In genomic region chr1:86053198-86053921, GRCm38 (mm10) we compare ENCODE assay signal across 9 mouse cellular contexts. TPM values are rescaled to one million over a fixed set of nuclear protein-coding genes. Genes with fewer than 3 reads are reported as not detected.
DNase-seq lines count a peak whose midpoint lies in the region; ATAC-seq and TF ChIP-seq lines count a peak whose summit lies in the region.
"Had no signal": no experiment of that assay in that cellular context is flagged by ENCODE, and none has a peak within 500 bp of the region (broad histone marks: within the 10 kb centered on the region; RNA-seq: fewer than 3 reads in every experiment).

No protein-coding gene starts in this region.

- no peak overlapping the region for H3K9ac ChIP-seq in limb, embryonic 14.5 days (ENCODE audit: low read depth, low read length, severe bottlenecking)
- H3K9ac ChIP-seq in intestine, embryonic 15.5 days = no peak overlapping the region
- no peak overlapping the region for H3K9ac ChIP-seq in kidney, embryonic 16.5 days (replicated peaks; ENCODE audit: low read length)

- no peaks in the 10 kb centered on the region for H3K9me3 ChIP-seq in limb, embryonic 14.5 days (ENCODE audit: control insufficient read depth, low read length)
- H3K9me3 ChIP-seq in limb, embryonic 10.5 days (replicated peaks) = no peaks in the 10 kb centered on the region
- no peaks in the 10 kb centered on the region for H3K9me3 ChIP-seq in intestine, embryonic 15.5 days
- no peaks in the 10 kb centered on the region for H3K9me3 ChIP-seq in kidney, embryonic 16.5 days (ENCODE audit: low read length)

- TF ChIP-seq CTCF in gastrocnemius, adult 2 months (IDR thresholded peaks at IDR 0.05) = no peak

- no peaks in the 10 kb centered on the region for H3K36me3 ChIP-seq in limb, embryonic 14.5 days (ENCODE audit: control insufficient read depth, insufficient read depth, low read length)
- no peaks in the 10 kb centered on the region for H3K36me3 ChIP-seq in limb, embryonic 10.5 days
- no peaks in the 10 kb centered on the region for H3K36me3 ChIP-seq in intestine, embryonic 15.5 days
- H3K36me3 ChIP-seq in kidney, embryonic 16.5 days (ENCODE audit: insufficient read depth, low read length) = no peaks in the 10 kb centered on the region

- no peak overlapping the region for H3K4me3 ChIP-seq in limb, embryonic 14.5 days (replicated peaks; ENCODE audit: low read length)
- no peak overlapping the region for H3K4me3 ChIP-seq in limb, embryonic 10.5 days
- H3K4me3 ChIP-seq in gastrocnemius, adult 2 months = no peak overlapping the region
- H3K4me3 ChIP-seq in intestine, embryonic 15.5 days (replicated peaks) = no peak overlapping the region
- no peak overlapping the region for H3K4me3 ChIP-seq in kidney, embryonic 16.5 days (ENCODE audit: low read length)
- H3K4me3 ChIP-seq: megakaryocyte, embryonic 14.5 days had no signal

- 0 out of 2 replicates have a peak overlapping the region, but pooled peaks have one; percentile 26 for H3K27ac ChIP-seq in limb, embryonic 14.5 days (replicated peaks; ENCODE audit: low read depth, low read length)
- no peak overlapping the region for H3K27ac ChIP-seq in limb, embryonic 10.5 days
- H3K27ac ChIP-seq in gastrocnemius, adult 2 months = no peak overlapping the region
- no peak overlapping the region for H3K27ac ChIP-seq in intestine, embryonic 15.5 days
- no peak overlapping the region for H3K27ac ChIP-seq in kidney, embryonic 16.5 days (ENCODE audit: low read length)

- no peak for TF ChIP-seq POLR2A in limb, embryonic 14.5 days (IDR thresholded peaks at IDR 0.05; ENCODE audit: borderline replicate concordance, extremely low read depth, insufficient read depth, insufficient read length)

- H3K4me2 ChIP-seq in limb, embryonic 14.5 days (replicated peaks; ENCODE audit: low read depth, low read length, severe bottlenecking) = no peak overlapping the region
- no peak overlapping the region for H3K4me2 ChIP-seq in intestine, embryonic 15.5 days (replicated peaks)
- no peak overlapping the region for H3K4me2 ChIP-seq in kidney, embryonic 16.5 days (replicated peaks; ENCODE audit: low read depth, low read length)

- peaks cover 8% of the 10 kb centered on the region; the same call in 1 of the 2 replicates for H3K27me3 ChIP-seq in limb, embryonic 14.5 days (ENCODE audit: control insufficient read depth, insufficient read depth, low read length)
- H3K27me3 ChIP-seq in limb, embryonic 10.5 days (ENCODE audit: low read depth, poor library complexity, severe bottlenecking) = peaks cover 10% of the 10 kb centered on the region
- H3K27me3 ChIP-seq in intestine, embryonic 15.5 days (replicated peaks) = no peaks in the 10 kb centered on the region
- H3K27me3 ChIP-seq in kidney, embryonic 16.5 days (ENCODE audit: insufficient read depth, low read length) = peaks cover 4% of the 10 kb centered on the region

- no peak for DNase-seq in limb, embryonic 14.5 days (ENCODE audit: low spot score)
- no peak for DNase-seq in limb, embryonic 10.5 days (ENCODE audit: low spot score)
- DNase-seq in cerebellum, adult 11-12 months = peak; percentile 70
- peak; percentile 81 for DNase-seq in gastrocnemius, adult 2 months
- peak; percentile 51 to 68 for DNase-seq in layer of hippocampus, postnatal 25 days (ENCODE audit: extremely low spot score in 1 of 2, low spot score in 1 of 2)
- DNase-seq in skeletal muscle tissue, adult 2 months (ENCODE audit: low read depth, low spot score) = peak; percentile 54

- H3K4me1 ChIP-seq in limb, embryonic 14.5 days (ENCODE audit: control insufficient read depth, insufficient read depth, low read length) = peaks cover 4% of the 10 kb centered on the region; the same call in 1 of the 2 replicates
- H3K4me1 ChIP-seq in limb, embryonic 10.5 days = peaks cover 6% of the 10 kb centered on the region
- no peaks in the 10 kb centered on the region for H3K4me1 ChIP-seq in intestine, embryonic 15.5 days (replicated peaks)
- no peaks in the 10 kb centered on the region for H3K4me1 ChIP-seq in kidney, embryonic 16.5 days (ENCODE audit: insufficient read depth, low read length)
- H3K4me1 ChIP-seq: megakaryocyte, embryonic 14.5 days had no signal

- WGBS in limb, embryonic 14.5 days = 80% methylated on average over 12 of the region's 12 CpGs
- WGBS in limb, embryonic 10.5 days = 90% methylated on average over 12 of the region's 12 CpGs
- WGBS in intestine, embryonic 15.5 days = 80% methylated on average over 12 of the region's 12 CpGs
- WGBS in kidney, embryonic 16.5 days = 84% methylated on average over 12 of the region's 12 CpGs

- peak; percentile 62; the same call in 1 of the 2 replicates for ATAC-seq in limb, embryonic 14.5 days (ENCODE audit: low FRiP score, low read depth)
- ATAC-seq in intestine, embryonic 15.5 days = no peak
- ATAC-seq in kidney, embryonic 16.5 days (ENCODE audit: low FRiP score, low TSS enrichment) = no peak

- intact Hi-C loops in gastrocnemius, adult 2 months (cut with DNase I) = no loop called here

RNA-seq across cellular contexts. Expression of gene 2810459M11Rik, which starts 7.7 kb away (rescaled TPM):
- 0.57 and 0.93 TPM in 2 replicates for polyA plus RNA-seq in limb, embryonic 14.5 days (2012; rRNA removed)
- 0.32 and 0.50 TPM in 2 replicates for polyA plus RNA-seq in limb, embryonic 14.5 days (2014; fragmentation: Nextera tagmentation; extraction: Ambion mirVana)
- 0.19 and 0.28 TPM in 2 replicates for polyA plus RNA-seq in limb, embryonic 10.5 days (2016; fragmentation: Nextera tagmentation; extraction: Ambion mirVana)
- total RNA-seq in gastrocnemius, adult 2 months (2021) = under 1 TPM in 1 of 2 experiments, not detected in 1; 0.10 TPM
- total RNA-seq in layer of hippocampus, postnatal 25 days (2021) = 10 to 100 TPM; 10.2 to 14.4 TPM
- 5.2 and 6.1 TPM in 2 replicates for polyA plus RNA-seq in intestine, embryonic 15.5 days (2015; fragmentation: Nextera tagmentation; extraction: Ambion mirVana)
- 0.71 and 0.94 TPM in 2 replicates for polyA plus RNA-seq in kidney, embryonic 16.5 days (2015; fragmentation: Nextera tagmentation; extraction: Ambion mirVana)

RNA-seq across cellular contexts. Expression of gene Psmd1, which starts 10.8 kb away (rescaled TPM):
- polyA plus RNA-seq in limb, embryonic 14.5 days (2012; rRNA removed) = 73.2 and 79.2 TPM in 2 replicates
- polyA plus RNA-seq in limb, embryonic 14.5 days (2014; fragmentation: Nextera tagmentation; extraction: Ambion mirVana) = 157 and 161 TPM in 2 replicates
- polyA plus RNA-seq in limb, embryonic 10.5 days (2016; fragmentation: Nextera tagmentation; extraction: Ambion mirVana) = 220 and 233 TPM in 2 replicates
- total RNA-seq in gastrocnemius, adult 2 months (2021) = 100 to 1,000 TPM; 111 to 140 TPM
- 100 to 1,000 TPM in 1 of 2 experiments, 10 to 100 TPM in 1; 97.9 to 109 TPM for total RNA-seq in layer of hippocampus, postnatal 25 days (2021)
- 143 and 152 TPM in 2 replicates for polyA plus RNA-seq in intestine, embryonic 15.5 days (2015; fragmentation: Nextera tagmentation; extraction: Ambion mirVana)
- polyA plus RNA-seq in kidney, embryonic 16.5 days (2015; fragmentation: Nextera tagmentation; extraction: Ambion mirVana) = 184 and 194 TPM in 2 replicates

RNA-seq across cellular contexts. Expression of gene Spata3, which starts 36.7 kb away (rescaled TPM):
- polyA plus RNA-seq in limb, embryonic 14.5 days (2012; rRNA removed) = not detected in 2 replicates
- not detected in 2 replicates for polyA plus RNA-seq in limb, embryonic 14.5 days (2014; fragmentation: Nextera tagmentation; extraction: Ambion mirVana)
- polyA plus RNA-seq in limb, embryonic 10.5 days (2016; fragmentation: Nextera tagmentation; extraction: Ambion mirVana) = not detected in 2 replicates
- total RNA-seq in gastrocnemius, adult 2 months (2021) = not detected
- total RNA-seq in layer of hippocampus, postnatal 25 days (2021) = 1 to 10 TPM; 1.0 to 1.2 TPM
- polyA plus RNA-seq in intestine, embryonic 15.5 days (2015; fragmentation: Nextera tagmentation; extraction: Ambion mirVana) = not detected in 2 replicates
- not detected in 2 replicates for polyA plus RNA-seq in kidney, embryonic 16.5 days (2015; fragmentation: Nextera tagmentation; extraction: Ambion mirVana)

RNA-seq across cellular contexts. Expression of gene Htr2b, which starts 58.4 kb away (rescaled TPM):
- 0.78 and 1.1 TPM in 2 replicates for polyA plus RNA-seq in limb, embryonic 14.5 days (2012; rRNA removed)
- polyA plus RNA-seq in limb, embryonic 14.5 days (2014; fragmentation: Nextera tagmentation; extraction: Ambion mirVana) = 1.3 and 1.7 TPM in 2 replicates
- polyA plus RNA-seq in limb, embryonic 10.5 days (2016; fragmentation: Nextera tagmentation; extraction: Ambion mirVana) = 0.28 and 0.50 TPM in 2 replicates
- not detected for total RNA-seq in gastrocnemius, adult 2 months (2021)
- not detected for total RNA-seq in layer of hippocampus, postnatal 25 days (2021)
- polyA plus RNA-seq in intestine, embryonic 15.5 days (2015; fragmentation: Nextera tagmentation; extraction: Ambion mirVana) = 2.0 and 2.3 TPM in 2 replicates
- polyA plus RNA-seq in kidney, embryonic 16.5 days (2015; fragmentation: Nextera tagmentation; extraction: Ambion mirVana) = 0.60 and 1.2 TPM in 2 replicates

Comparison
In these comparisons a context has a peak if more than half of its experiments do, and no peak if none do; other contexts are left out.
1. DNase-seq: peak in cerebellum, adult 11-12 months (single experiment), gastrocnemius, adult 2 months (single experiment), layer of hippocampus, postnatal 25 days (2 of 2) and skeletal muscle tissue, adult 2 months (single experiment); none in limb, embryonic 14.5 days (single experiment) and limb, embryonic 10.5 days (single experiment).